Mouse (Mus musculus) urinary bladder, postnatal 25 days (tissue): ENCODE results near the gene Gm20792.
"Not testable (repeated sequence)": the region's sequence is repeated elsewhere in the genome, so short reads cannot be mapped to it uniquely, and the experiment has no call there.

Experiments used
- DNase-seq: peaks from one replicate; pipeline ENCODE4 v3.0.0; 2022; ENCODE audit warnings: low spot score

Gene Gm20792

DNA sequence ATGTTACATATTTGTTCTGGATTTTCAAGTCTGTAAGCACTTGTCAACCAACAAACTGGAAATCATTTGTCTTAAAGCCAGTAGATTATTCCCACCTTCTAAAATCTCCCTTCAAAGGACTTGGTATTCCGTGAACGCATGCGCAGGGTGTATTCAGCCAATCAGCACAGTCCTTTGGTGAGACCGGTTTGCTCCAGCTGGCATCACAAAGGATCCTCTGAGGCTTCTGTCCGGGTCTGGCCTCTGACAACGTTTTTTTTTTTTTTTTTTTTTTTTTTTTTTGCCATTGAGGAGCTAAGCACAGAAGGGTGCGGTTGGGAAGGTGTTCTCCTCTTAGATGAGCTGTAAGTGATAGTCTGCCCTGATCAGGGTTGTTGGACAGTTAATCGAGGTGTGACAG lies at the start of gene Gm20792:
Gene Gm20792, plus strand, starts transcription at position 301 of the 400 bp plus-strand sequence.
- not testable (repeated sequence) for DNase-seq
